ENCODE assay signal across 8 mouse cellular contexts in the genomic region with DNA sequence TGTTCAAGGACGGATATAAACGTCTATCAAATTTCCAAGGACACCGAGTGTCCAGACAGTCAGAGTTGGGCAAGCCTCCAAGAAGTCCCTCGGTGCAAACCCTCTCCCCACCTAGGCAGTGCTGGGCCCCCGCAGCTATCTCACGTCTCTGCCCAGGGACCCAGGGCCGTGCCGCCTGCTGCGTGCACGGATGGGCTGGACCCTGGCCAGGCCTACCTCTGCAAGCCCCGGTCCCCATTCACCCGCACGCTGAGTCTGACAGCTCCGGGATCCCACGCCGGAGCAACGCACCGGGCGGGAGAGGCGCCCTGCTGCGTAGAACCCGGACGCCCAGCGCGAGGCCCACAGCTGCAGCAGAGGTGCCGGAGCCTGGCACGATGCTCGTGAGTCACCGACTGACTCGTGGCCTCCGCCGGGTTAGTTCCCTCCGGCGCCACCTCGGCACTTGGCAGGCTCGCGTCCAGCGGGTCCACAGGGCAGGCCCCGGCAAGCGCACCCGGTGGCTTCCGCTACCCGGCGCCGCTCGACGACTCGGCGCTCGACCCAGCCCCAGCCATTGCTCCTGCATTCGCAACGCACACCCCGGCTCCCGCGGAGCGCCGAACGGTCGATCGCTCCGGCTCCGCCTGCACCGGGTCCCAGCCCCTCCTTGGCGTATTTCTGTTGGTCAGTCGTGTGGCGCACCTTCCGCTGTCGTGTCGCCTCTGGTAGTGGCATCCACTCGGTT. TPM values are rescaled to one million over a fixed set of nuclear protein-coding genes. Genes with fewer than 3 reads are reported as not detected.
DNase-seq lines count a peak whose midpoint lies in the region; ATAC-seq and TF ChIP-seq lines count a peak whose summit lies in the region.

No protein-coding gene starts in this region.

- no peaks in the 10 kb centered on the region for H3K27me3 ChIP-seq in C2C12 (ENCODE audit: control insufficient read depth, insufficient read depth, insufficient read length)
- H3K27me3 ChIP-seq in heart, embryonic 11.5 days (ENCODE audit: control insufficient read depth, insufficient read depth, low read length) = no peaks in the 10 kb centered on the region
- H3K27me3 ChIP-seq in kidney, embryonic 15.5 days = no peaks in the 10 kb centered on the region

- H3K79me2 ChIP-seq in C2C12 (ENCODE audit: control insufficient read depth, insufficient read depth) = peaks cover 32% of the 10 kb centered on the region

- peak overlapping the region; percentile 94 for H3K27ac ChIP-seq in heart, embryonic 11.5 days (ENCODE audit: low read depth, low read length)
- peak overlapping the region; percentile 81 for H3K27ac ChIP-seq in kidney, embryonic 15.5 days

- WGBS in heart, embryonic 11.5 days (ENCODE audit: insufficient replicate concordance) = under 1% methylated on average over 70 of the region's 70 CpGs
- WGBS in kidney, embryonic 15.5 days = under 1% methylated on average over 70 of the region's 70 CpGs

- no peak for TF ChIP-seq CTCF in C2C12 (IDR thresholded peaks at IDR 0.05; ENCODE audit: control insufficient read depth, insufficient read depth, insufficient read length)
- no peak for TF ChIP-seq CTCF in brain, embryonic 14.5 days (IDR thresholded peaks at IDR 0.05; ENCODE audit: borderline replicate concordance, extremely low read depth, insufficient read depth, insufficient read length)

- H3K4me3 ChIP-seq in C2C12 (ENCODE audit: insufficient read depth, poor library complexity, severe bottlenecking) = peak overlapping the region; percentile 61
- H3K4me3 ChIP-seq in heart, embryonic 11.5 days (ENCODE audit: low read depth, low read length) = peak overlapping the region; percentile 64
- H3K4me3 ChIP-seq in kidney, embryonic 15.5 days (replicated peaks) = peak overlapping the region; percentile 94

- H3K9ac ChIP-seq in heart, embryonic 11.5 days (ENCODE audit: low read depth, low read length) = peak overlapping the region; percentile 92
- peak overlapping the region; percentile 80 for H3K9ac ChIP-seq in kidney, embryonic 15.5 days

- DNase-seq in brain, embryonic 14.5 days (ENCODE audit: low read depth) = peak; percentile 96
- peak; percentile 92 for DNase-seq in liver
- DNase-seq in monocyte, adult 2 months (ENCODE audit: low read depth in 1 of 2, low spot score in 2 of 2) = peak; percentile 66 to 76
- DNase-seq in spleen, postnatal 14 days (ENCODE audit: low spot score in 2 of 2) = peak; percentile 77 to 85

- no peaks in the 10 kb centered on the region for H3K36me3 ChIP-seq in C2C12 (ENCODE audit: control insufficient read depth, insufficient read depth)
- no peaks in the 10 kb centered on the region for H3K36me3 ChIP-seq in heart, embryonic 11.5 days (ENCODE audit: control insufficient read depth, insufficient read depth, low read length)
- no peaks in the 10 kb centered on the region for H3K36me3 ChIP-seq in kidney, embryonic 15.5 days

- peak; percentile 92 for ATAC-seq in erythroblast, adult 5-6 weeks (replicated peaks; ENCODE audit: low FRiP score, poor library complexity, severe bottlenecking)
- peak; percentile 93 for ATAC-seq in heart, embryonic 11.5 days (replicated peaks; ENCODE audit: insufficient number of reproducible peaks, low FRiP score, low TSS enrichment)
- ATAC-seq in kidney, embryonic 15.5 days (replicated peaks; ENCODE audit: low FRiP score) = peak; percentile 96

- H3K4me2 ChIP-seq in heart, embryonic 11.5 days = peak overlapping the region; percentile 78
- H3K4me2 ChIP-seq in kidney, embryonic 15.5 days = peak overlapping the region; percentile 82

- TF ChIP-seq POLR2A in brain, embryonic 14.5 days (IDR thresholded peaks at IDR 0.05; ENCODE audit: borderline replicate concordance, extremely low read depth, insufficient read depth, insufficient read length, poor library complexity, severe bottlenecking) = peak; percentile 80

- H3K4me1 ChIP-seq in heart, embryonic 11.5 days (ENCODE audit: control insufficient read depth, insufficient read depth, low read length) = peaks cover 16% of the 10 kb centered on the region
- peaks cover 31% of the 10 kb centered on the region for H3K4me1 ChIP-seq in kidney, embryonic 15.5 days

- peak overlapping the region; percentile 85 for H3ac ChIP-seq in C2C12 (ENCODE audit: control insufficient read depth, insufficient read length, low read depth)

- no peaks in the 10 kb centered on the region for H3K9me3 ChIP-seq in heart, embryonic 11.5 days (replicated peaks; ENCODE audit: control insufficient read depth, low read length)
- no peaks in the 10 kb centered on the region for H3K9me3 ChIP-seq in kidney, embryonic 15.5 days (replicated peaks)

- H3K79me3 ChIP-seq in C2C12 (ENCODE audit: low read depth) = peaks cover 9% of the 10 kb centered on the region

TF ChIP-seq in C2C12, 6 proteins besides CTCF, POLR2A, EP300 and RAD21:
- TF ChIP-seq USF1 (IDR thresholded peaks at IDR 0.05; ENCODE audit: low read depth) = no peak
- no peak for TF ChIP-seq MYOG (IDR thresholded peaks at IDR 0.05; ENCODE audit: control insufficient read depth, extremely low read depth, insufficient read length)
- TF ChIP-seq CEBPB (IDR thresholded peaks at IDR 0.05; ENCODE audit: low read depth) = no peak
- peak; percentile 12 for TF ChIP-seq MYOD1 (IDR thresholded peaks at IDR 0.05; ENCODE audit: control insufficient read depth, insufficient read length, low read depth)
- peak; percentile 81 for TF ChIP-seq MAX (IDR thresholded peaks at IDR 0.05)
- no peak for TF ChIP-seq FOSL1 (IDR thresholded peaks at IDR 0.05; ENCODE audit: insufficient read depth, low read length, poor library complexity, severe bottlenecking)

RNA-seq across cellular contexts. Expression of gene Gne, which starts 11.7 kb away (rescaled TPM):
- 15.1 TPM for polyA plus RNA-seq in C2C12 (2012; fragmentation: generic; extraction: Trizol)
- polyA plus RNA-seq in brain, embryonic 14.5 days (2012; rRNA removed) = 13.2 and 20.7 TPM in 2 replicates
- 0.77 and 9.4 TPM in 2 replicates for total RNA-seq in erythroblast, adult 5-6 weeks (2015; ENCODE audit: low replicate concordance)
- 6.6 and 8.6 TPM in 2 replicates for total RNA-seq in erythroblast, adult 5-6 weeks (2017; ENCODE audit: low replicate concordance)
- 31.1 and 32.1 TPM in 2 replicates for polyA plus RNA-seq in heart, embryonic 11.5 days (2014; fragmentation: Nextera tagmentation; extraction: Ambion mirVana)
- 22.5 and 25.3 TPM in 2 replicates for polyA plus RNA-seq in kidney, embryonic 15.5 days (2015; fragmentation: Nextera tagmentation; extraction: Ambion mirVana)

Comparison
In these comparisons a context has a peak if more than half of its experiments do, and no peak if none do; other contexts are left out.
1. Peak in every context shown above with its lines: DNase-seq, ATAC-seq, H3K4me3 ChIP-seq and H3K27ac ChIP-seq.